Mouse (Mus musculus): ENCODE data around the gene Lyar. TPM values are rescaled to one million over a fixed set of nuclear protein-coding genes. Genes with fewer than 3 reads are reported as not detected.

The Lyar gene
- polyA plus RNA-seq, 1 experiment, result 14.3 TPM

GRCm38 (mm10) chr5:38241473-38241834 is 21.2 kb downstream of the Lyar start:
- Histone ChIP-seq H3K4me3 (ENCODE audit: insufficient read depth, low read length) (no peak overlapping the region), H3K4me1 (ENCODE audit: control insufficient read depth, insufficient read depth, low read length) (no peaks in the 10 kb centered on the region), H3K27ac (ENCODE audit: insufficient read depth, low read length) (no peak overlapping the region)
- no peak for TF ChIP-seq CTCF (IDR thresholded peaks at IDR 0.05; ENCODE audit: extremely low read depth, insufficient read depth, low read length)
- TF ChIP-seq POLR2A (IDR thresholded peaks at IDR 0.05; ENCODE audit: extremely low read depth, insufficient read depth, low read length), result no peak

- no peak for TF ChIP-seq POLR2A (IDR thresholded peaks at IDR 0.05; ENCODE audit: extremely low read depth, insufficient read depth, low read length)
- TF ChIP-seq CTCF (IDR thresholded peaks at IDR 0.05; ENCODE audit: extremely low read depth, insufficient read depth, low read length), result no peak
- Histone ChIP-seq H3K27ac (ENCODE audit: insufficient read depth, low read length) (no peak overlapping the region), H3K4me1 (ENCODE audit: control insufficient read depth, insufficient read depth, low read length) (no peaks in the 10 kb centered on the region), H3K4me3 (ENCODE audit: insufficient read depth, low read length) (no peak overlapping the region)
Observed at GRCm38 (mm10) chr5:38241966-38242365, 21.7 kb downstream of the Lyar start.

GRCm38 (mm10) chr5:38255195-38255594 is 34.9 kb downstream of the Lyar start:
- H3K27ac ChIP-seq (ENCODE audit: insufficient read depth, low read length), result no peak overlapping the region
- no peak overlapping the region for H3K4me3 ChIP-seq (ENCODE audit: insufficient read depth, low read length)
- TF ChIP-seq POLR2A (IDR thresholded peaks at IDR 0.05; ENCODE audit: extremely low read depth, insufficient read depth, low read length) (no peak), CTCF (IDR thresholded peaks at IDR 0.05; ENCODE audit: extremely low read depth, insufficient read depth, low read length) (peak; percentile 10; the same call in 1 of the 2 replicates)
- no peaks in the 10 kb centered on the region; the same call in 1 of the 2 replicates for H3K4me1 ChIP-seq (ENCODE audit: control insufficient read depth, insufficient read depth, low read length)

GRCm38 (mm10) chr5:38255644-38256043 is 35.4 kb downstream of the Lyar start:
- H3K27ac ChIP-seq (ENCODE audit: insufficient read depth, low read length), result no peak overlapping the region
- no peak for TF ChIP-seq CTCF (IDR thresholded peaks at IDR 0.05; ENCODE audit: extremely low read depth, insufficient read depth, low read length)
- TF ChIP-seq POLR2A (IDR thresholded peaks at IDR 0.05; ENCODE audit: extremely low read depth, insufficient read depth, low read length), result no peak
- no peak overlapping the region for H3K4me3 ChIP-seq (ENCODE audit: insufficient read depth, low read length)
- no peaks in the 10 kb centered on the region; the same call in 1 of the 2 replicates for H3K4me1 ChIP-seq (ENCODE audit: control insufficient read depth, insufficient read depth, low read length)

GRCm38 (mm10) chr5:38256551-38256950 is 36.3 kb downstream of the Lyar start:
- H3K4me1 ChIP-seq (ENCODE audit: control insufficient read depth, insufficient read depth, low read length), result peaks cover 1% of the 10 kb centered on the region; the same call in 1 of the 2 replicates
- no peak for TF ChIP-seq POLR2A (IDR thresholded peaks at IDR 0.05; ENCODE audit: extremely low read depth, insufficient read depth, low read length)
- no peak for TF ChIP-seq CTCF (IDR thresholded peaks at IDR 0.05; ENCODE audit: extremely low read depth, insufficient read depth, low read length)
- no peak overlapping the region for H3K27ac ChIP-seq (ENCODE audit: insufficient read depth, low read length)
- H3K4me3 ChIP-seq (ENCODE audit: insufficient read depth, low read length), result no peak overlapping the region

GRCm38 (mm10) chr5:38258034-38258772 is 37.9 kb downstream of the Lyar start:
- no peak overlapping the region for H3K27ac ChIP-seq (ENCODE audit: insufficient read depth, low read length)
- H3K4me3 ChIP-seq (ENCODE audit: insufficient read depth, low read length), result no peak overlapping the region
- TF ChIP-seq POLR2A (IDR thresholded peaks at IDR 0.05; ENCODE audit: extremely low read depth, insufficient read depth, low read length) (no peak), CTCF (IDR thresholded peaks at IDR 0.05; ENCODE audit: extremely low read depth, insufficient read depth, low read length) (no peak)
- H3K4me1 ChIP-seq (ENCODE audit: control insufficient read depth, insufficient read depth, low read length), result peaks cover 3% of the 10 kb centered on the region; the same call in 1 of the 2 replicates

- H3K4me3 ChIP-seq (ENCODE audit: insufficient read depth, low read length), result no peak overlapping the region
- H3K27ac ChIP-seq (ENCODE audit: insufficient read depth, low read length), result no peak overlapping the region
- peaks cover 3% of the 10 kb centered on the region; the same call in 1 of the 2 replicates for H3K4me1 ChIP-seq (ENCODE audit: control insufficient read depth, insufficient read depth, low read length)
- TF ChIP-seq CTCF (IDR thresholded peaks at IDR 0.05; ENCODE audit: extremely low read depth, insufficient read depth, low read length) (no peak), POLR2A (IDR thresholded peaks at IDR 0.05; ENCODE audit: extremely low read depth, insufficient read depth, low read length) (no peak)
Observed at GRCm38 (mm10) chr5:38258773-38259146, 38.5 kb downstream of the Lyar start.

- peak overlapping the region; percentile 75 for H3K27ac ChIP-seq (ENCODE audit: insufficient read depth, low read length)
- peaks cover 3% of the 10 kb centered on the region; the same call in 1 of the 2 replicates for H3K4me1 ChIP-seq (ENCODE audit: control insufficient read depth, insufficient read depth, low read length)
- TF ChIP-seq POLR2A (IDR thresholded peaks at IDR 0.05; ENCODE audit: extremely low read depth, insufficient read depth, low read length) (no peak), CTCF (IDR thresholded peaks at IDR 0.05; ENCODE audit: extremely low read depth, insufficient read depth, low read length) (no peak)
- peak overlapping the region; percentile 88 for H3K4me3 ChIP-seq (ENCODE audit: insufficient read depth, low read length)
Observed at GRCm38 (mm10) chr5:38259455-38260106, 39.3 kb downstream of the Lyar start.

GRCm38 (mm10) chr5:38260107-38260682 is 39.9 kb downstream of the Lyar start, which contains the start of gene Tmem128:
Gene Tmem128 (plus strand): TSS chr5:38260185.
- H3K4me1 ChIP-seq (ENCODE audit: control insufficient read depth, insufficient read depth, low read length), result peaks cover 3% of the 10 kb centered on the region; the same call in 1 of the 2 replicates
- peak within 1 kb of the TSS; percentile 88 for H3K4me3 ChIP-seq (ENCODE audit: insufficient read depth, low read length)
- TF ChIP-seq CTCF (IDR thresholded peaks at IDR 0.05; ENCODE audit: extremely low read depth, insufficient read depth, low read length), result no peak
- peak; percentile 76; the same call in 1 of the 2 replicates for TF ChIP-seq POLR2A (IDR thresholded peaks at IDR 0.05; ENCODE audit: extremely low read depth, insufficient read depth, low read length)
- H3K27ac ChIP-seq (ENCODE audit: insufficient read depth, low read length), result peak within 1 kb of the TSS; percentile 75

Data from cortical plate, adult 2 months (tissue).